Mouse (Mus musculus) ES-E14 (cell line): ENCODE data around the gene Ryk. TPM values are rescaled to one million over a fixed set of nuclear protein-coding genes. Genes with fewer than 3 reads are reported as not detected.

Source experiments
- DNase-seq: peaks from one replicate; pipeline ENCODE4 v3.0.0-alpha.2; 2013; ENCODE audit warnings: low read depth, low spot score
- H3K27ac ChIP-seq: 2 replicates; pipeline ENCODE4 v1.5.1; 2012; ENCODE audit warnings: low read depth, mild to moderate bottlenecking, low read length, moderate library complexity, mixed read lengths; ENCODE audit not compliant: poor library complexity, insufficient read depth, severe bottlenecking
- H3K36me3 ChIP-seq: 2 replicates; pipeline ENCODE4 v1.6.1; 2012; ENCODE audit warnings: mild to moderate bottlenecking, low read length, moderate library complexity, mixed read lengths; ENCODE audit not compliant: control insufficient read depth, poor library complexity, insufficient read depth, severe bottlenecking
- H3K4me1 ChIP-seq, 2 experiments: fragments of 150-350 bp in 1 of 2; sonication (generic) in 1 of 2; 2 replicates each; pipeline ENCODE4 v1.6.1; 2012; ENCODE audit warnings: low read length in 2 of 2, mild to moderate bottlenecking in 1 of 2, mixed read lengths in 1 of 2; ENCODE audit not compliant: control insufficient read depth in 2 of 2, insufficient read depth in 2 of 2, poor library complexity in 1 of 2
- H3K4me3 ChIP-seq, 2 experiments: fragments of 150-350 bp in 1 of 2; sonication (generic) in 1 of 2; 2 replicates each; pipeline ENCODE4 v1.5.1; 2012; ENCODE audit warnings: low read length in 2 of 2, low read depth in 1 of 2, mild to moderate bottlenecking in 1 of 2, mixed read lengths in 1 of 2; ENCODE audit not compliant: insufficient read depth in 1 of 2, poor library complexity in 1 of 2, severe bottlenecking in 1 of 2
- H3K9ac ChIP-seq: 2 replicates; pipeline ENCODE4 v1.6.1; 2012; ENCODE audit warnings: low read depth, mild to moderate bottlenecking, low read length, mixed read lengths; ENCODE audit not compliant: poor library complexity, insufficient read depth, severe bottlenecking
- H3K9me3 ChIP-seq: fragments of 150-350 bp; sonication (generic); 2 replicates; pipeline ENCODE4 v1.6.1; 2012; ENCODE audit warnings: low read depth, mild to moderate bottlenecking, low read length; ENCODE audit not compliant: control insufficient read depth, insufficient read depth
- CHD2 ChIP-seq: IDR thresholded peaks from 2 replicates; pipeline ENCODE4 v1.6.1; 2014; ENCODE audit warnings: mild to moderate bottlenecking, low read depth, low read length, inconsistent platforms
- HCFC1 ChIP-seq: IDR thresholded peaks from 2 replicates; pipeline ENCODE4 v1.6.1; 2012; ENCODE audit warnings: low read length, inconsistent platforms, borderline replicate concordance; ENCODE audit not compliant: insufficient read depth
- MAFK ChIP-seq: IDR thresholded peaks from 2 replicates; pipeline ENCODE4 v1.6.1; 2014; ENCODE audit warnings: mild to moderate bottlenecking, low read depth, low read length, inconsistent platforms; ENCODE audit not compliant: insufficient read depth
- ZC3H11A ChIP-seq: IDR thresholded peaks from 2 replicates; pipeline ENCODE4 v1.6.1; 2012; ENCODE audit warnings: low read depth, mild to moderate bottlenecking, inconsistent platforms, low read length, borderline replicate concordance
- ZNF384 ChIP-seq: IDR thresholded peaks from 2 replicates; pipeline ENCODE4 v1.6.1; 2012; ENCODE audit warnings: low read depth, low read length, inconsistent platforms
- in situ Hi-C, 2 experiments: fragments of 600-800 bp; cut with MboI; formaldehyde crosslinking; loops; one replicate each; pipeline ENCODE4 v1.15.1; 2025; ENCODE audit warnings: low sequenced_read_pairs in 2 of 2, inconsistent platforms in 1 of 2; ENCODE audit not compliant: unreplicated experiment in 2 of 2
- total RNA-seq: library from RNA; depleted of rRNA; stranded (reverse); fragments of 300-350 nt; gene quantifications from 2 replicates; pipeline ENCODE4 v1.2.3, GENCODE M21; 2012

Ryk gene
- total RNA-seq, 1 experiment = 72.0 TPM

DNA sequence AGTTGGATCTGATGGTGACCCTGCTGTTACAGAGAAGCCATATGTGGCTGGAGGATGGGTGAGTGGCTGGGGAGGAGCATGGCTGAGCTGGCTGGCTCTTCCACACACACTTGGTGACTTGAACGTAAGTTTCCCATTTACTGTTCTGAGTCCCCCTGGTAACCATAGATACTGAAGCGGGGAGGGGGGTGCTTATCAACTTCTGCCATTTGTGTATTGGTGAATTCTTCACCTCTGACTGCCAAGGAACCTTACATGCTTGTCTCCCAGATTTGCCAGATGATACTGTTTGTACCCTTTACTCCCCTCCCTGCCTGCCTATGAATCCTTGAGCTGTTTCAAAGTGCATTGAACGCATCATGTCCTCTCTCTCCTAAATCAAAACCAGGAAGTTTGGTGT, 27.5 kb downstream of the Ryk start:
- Histone ChIP-seq H3K4me1 (no peaks in the 10 kb centered on the region), H3K9ac (no peak overlapping the region), H3K27ac (no peak overlapping the region), H3K36me3 (peaks cover 5% of the 10 kb centered on the region; the same call in 1 of the 2 replicates), H3K4me3 (no peak overlapping the region), H3K9me3 (no peaks in the 10 kb centered on the region)
- in situ Hi-C loops = loop anchor here in 1 of 2 experiments (10.0 kb wide), 1 partner anchor 227 kb away; no protein-coding TSS in a partner anchor
- no peak for DNase-seq
- TF ChIP-seq ZNF384 (no peak), MAFK (no peak), HCFC1 (no peak), CHD2 (no peak), ZC3H11A (no peak)

DNA sequence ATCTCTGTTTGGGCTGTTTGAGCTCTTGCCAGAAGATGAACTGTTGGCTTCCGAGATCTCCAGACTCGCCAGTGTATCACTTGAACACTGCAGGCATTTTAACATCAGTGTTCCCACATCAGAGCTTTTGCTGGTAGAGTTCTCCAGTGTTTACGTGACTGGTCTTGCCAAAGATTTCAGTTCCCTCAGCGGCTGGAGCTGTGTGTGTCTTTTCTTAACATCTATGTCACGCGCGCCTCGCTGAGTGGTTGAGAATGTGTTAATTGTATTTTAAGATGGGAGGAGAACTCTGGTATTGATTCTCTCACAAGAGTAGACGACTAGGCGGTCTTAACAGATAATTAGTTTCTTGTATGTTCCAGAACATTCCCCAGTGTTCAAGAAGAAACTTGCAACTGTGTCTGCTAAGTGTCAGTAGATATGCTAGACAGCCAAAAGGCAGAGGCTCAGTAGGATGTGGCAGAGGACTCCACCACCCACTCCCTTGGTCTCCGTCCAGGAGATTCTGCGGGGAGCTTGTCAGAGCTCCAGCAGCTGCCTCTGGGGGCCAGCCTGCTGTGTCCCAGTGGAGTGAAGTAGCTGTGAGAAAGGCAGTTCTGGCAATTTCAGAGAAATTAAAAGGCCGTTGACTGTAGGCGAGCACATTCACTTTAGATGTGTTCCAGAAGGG, 29.3 kb downstream of the Ryk start:
- Histone ChIP-seq H3K27ac (no peak overlapping the region), H3K9ac (no peak overlapping the region)

DNA sequence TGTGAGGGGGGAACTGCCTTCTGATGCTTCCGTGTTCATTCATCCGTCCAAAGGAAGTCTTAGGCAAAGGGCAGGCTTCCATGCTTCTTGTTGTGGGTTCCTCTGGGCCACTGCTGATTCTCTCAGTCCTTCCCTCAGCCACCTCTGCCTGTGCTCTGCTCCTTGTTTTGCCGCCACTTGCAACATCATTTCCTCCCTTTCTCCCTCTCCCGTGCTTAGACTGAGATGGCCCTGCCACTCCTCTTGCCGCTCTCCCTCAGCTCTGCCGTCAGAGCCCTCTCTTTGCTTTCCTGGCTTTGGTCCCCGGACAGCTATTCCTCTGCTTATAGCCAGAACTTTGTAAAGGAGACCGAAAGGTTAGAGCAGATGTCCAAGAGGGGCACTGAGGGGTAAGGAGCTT, 30.2 kb downstream of the Ryk start:
- Histone ChIP-seq H3K9ac (no peak overlapping the region), H3K27ac (no peak overlapping the region), H3K4me3 (no peak overlapping the region), H3K9me3 (no peaks in the 10 kb centered on the region), H3K4me1 (no peaks in the 10 kb centered on the region), H3K36me3 (peaks cover 9% of the 10 kb centered on the region; the same call in 1 of the 2 replicates)
- in situ Hi-C loops = loop anchor here in 1 of 2 experiments (10.0 kb wide), 1 partner anchor 230 kb away; no protein-coding TSS in a partner anchor
- DNase-seq = no peak
- TF ChIP-seq CHD2 (no peak), MAFK (no peak), ZC3H11A (no peak), ZNF384 (no peak), HCFC1 (no peak)

More for the DNA sequence above, 29.3 kb downstream of the Ryk start:
- Histone ChIP-seq H3K4me1 (no peaks in the 10 kb centered on the region), H3K36me3 (peaks cover 9% of the 10 kb centered on the region; the same call in 1 of the 2 replicates), H3K9me3 (no peaks in the 10 kb centered on the region), H3K4me3 (no peak overlapping the region)
- no peak for TF ChIP-seq MAFK
- no peak for TF ChIP-seq ZNF384
- no peak for TF ChIP-seq CHD2
- no peak for TF ChIP-seq HCFC1
- TF ChIP-seq ZC3H11A = no peak
- in situ Hi-C loops = loop anchor here in 1 of 2 experiments (10.0 kb wide), 1 partner anchor 229 kb away; no protein-coding TSS in a partner anchor
- DNase-seq = no peak

DNA sequence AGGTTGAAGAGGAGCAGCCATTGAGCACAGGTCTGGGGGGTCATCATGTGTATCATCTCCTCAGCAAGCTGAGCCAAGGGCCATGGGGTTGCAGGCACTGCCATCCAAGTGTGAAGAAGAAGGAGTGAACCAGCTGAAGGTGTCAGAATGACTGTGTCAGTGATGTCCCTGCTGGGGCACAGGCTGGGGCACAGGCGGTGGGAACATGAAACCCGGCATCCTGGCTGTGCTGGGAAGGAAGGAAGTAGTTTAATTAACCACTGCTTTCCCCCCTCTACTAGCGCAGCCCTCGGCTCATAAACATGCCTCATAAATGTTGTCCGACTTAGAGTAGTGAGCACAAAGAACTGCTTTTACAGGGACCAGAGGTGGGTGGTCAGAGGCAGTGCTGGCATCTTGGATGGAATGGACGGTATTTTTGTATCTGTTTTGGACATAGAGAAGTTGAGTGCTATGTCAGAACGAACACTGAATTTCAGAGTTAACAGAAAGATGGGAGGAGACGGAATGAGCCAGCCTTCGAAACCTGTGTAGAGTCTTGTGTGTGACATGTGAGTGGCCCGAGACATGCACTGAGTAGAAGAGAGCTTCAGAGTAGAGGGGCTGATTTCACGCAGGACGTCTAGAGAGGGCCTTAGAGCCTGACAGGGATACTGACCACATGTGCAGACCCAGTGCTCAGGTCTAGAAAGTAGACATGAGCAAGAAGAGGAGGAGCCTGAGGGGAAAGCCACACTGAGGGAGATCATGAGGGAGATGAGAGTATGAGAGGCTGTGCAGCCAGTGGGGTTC, 31.4 kb downstream of the Ryk start:
- H3K9me3 ChIP-seq = no peaks in the 10 kb centered on the region
- no peaks in the 10 kb centered on the region for H3K4me1 ChIP-seq
- H3K36me3 ChIP-seq = peaks cover 9% of the 10 kb centered on the region; the same call in 1 of the 2 replicates
- H3K9ac ChIP-seq = no peak overlapping the region
- TF ChIP-seq CHD2 = no peak
- no peak for TF ChIP-seq ZNF384
- TF ChIP-seq HCFC1 = no peak
- no peak for TF ChIP-seq MAFK
- TF ChIP-seq ZC3H11A = no peak
- in situ Hi-C loops = loop anchor here in 1 of 2 experiments (10.0 kb wide), 1 partner anchor 231 kb away; no protein-coding TSS in a partner anchor
- H3K4me3 ChIP-seq = no peak overlapping the region
- no peak for DNase-seq
- H3K27ac ChIP-seq = no peak overlapping the region
